Mouse (Mus musculus): ENCODE results near the gene Cdk5r1.

- TF ChIP-seq CTCF (IDR thresholded peaks at IDR 0.05; ENCODE audit: low read depth, low read length) (no peak), GATA1 (IDR thresholded peaks at IDR 0.05; ENCODE audit: borderline replicate concordance, low read length) (no peak), TAL1 (conservative IDR thresholded peaks at IDR 0.05; ENCODE audit: low read depth, low read length) (no peak), GATA2 (IDR thresholded peaks at IDR 0.05; ENCODE audit: borderline replicate concordance, low read depth, low read length) (no peak), POLR2AphosphoS5 (IDR thresholded peaks at IDR 0.05; ENCODE audit: insufficient replicate concordance, low read depth, low read length) (no peak)
These were observed 23.6 kb upstream of the Cdk5r1 start for GRCm38 (mm10) chr11:80453198-80453597.

Data from G1E (cell line).